Mouse (Mus musculus) testis, adult 2 months (tissue): Measurements from ENCODE around the gene Drd3.

ENCODE experiments used
- CTCF ChIP-seq: fragments of 200-500 bp; IDR thresholded peaks from 2 replicates; pipeline ENCODE4 v1.5.1; 2012; ENCODE audit warnings: low read depth, mild to moderate bottlenecking, inconsistent platforms, low read length, moderate library complexity; ENCODE audit not compliant: control insufficient read depth, insufficient read depth, insufficient replicate concordance
- POLR2A ChIP-seq: fragments of 200-500 bp; IDR thresholded peaks from 2 replicates; pipeline ENCODE4 v1.6.1; 2012; ENCODE audit warnings: low read depth, mild to moderate bottlenecking, inconsistent platforms, low read length, moderate library complexity; ENCODE audit not compliant: control insufficient read depth

GRCm38 (mm10) chr16:43816321-43816720 is 62.5 kb downstream of the Drd3 start:
- TF ChIP-seq CTCF = no peak
- no peak for TF ChIP-seq POLR2A
